Mouse (Mus musculus) C2C12 (cell line): ENCODE measurements around the gene Map2. TPM values are rescaled to one million over a fixed set of nuclear protein-coding genes. Genes with fewer than 3 reads are reported as not detected.

Source experiments
- H3K27me3 ChIP-seq: one replicate; pipeline ENCODE4 v1.6.1; 2011; ENCODE audit not compliant: control insufficient read depth, insufficient read depth, insufficient read length
- H3K36me3 ChIP-seq: one replicate; pipeline ENCODE4 v1.6.1; 2011; ENCODE audit not compliant: control insufficient read depth, insufficient read depth
- H3K4me3 ChIP-seq: one replicate; pipeline ENCODE4 v1.5.1; 2011; ENCODE audit warnings: mild to moderate bottlenecking, control low read depth; ENCODE audit not compliant: poor library complexity, insufficient read depth, severe bottlenecking
- H3K79me2 ChIP-seq: one replicate; pipeline ENCODE4 v1.6.1; 2011; ENCODE audit not compliant: control insufficient read depth, insufficient read depth
- H3K79me3 ChIP-seq: one replicate; pipeline ENCODE4 v1.6.1; 2011; ENCODE audit warnings: low read depth, control low read depth
- H3ac ChIP-seq: one replicate; pipeline ENCODE3; 2011; ENCODE audit warnings: low read depth; ENCODE audit not compliant: control insufficient read depth, insufficient read length
- CEBPB ChIP-seq: IDR thresholded peaks from one replicate; pipeline ENCODE4 v1.6.1; 2011; ENCODE audit warnings: low read depth, mild to moderate bottlenecking, control low read depth, moderate library complexity
- CTCF ChIP-seq: IDR thresholded peaks from one replicate; pipeline ENCODE4 v1.5.1; 2011; ENCODE audit not compliant: control insufficient read depth, insufficient read depth, insufficient read length
- FOSL1 ChIP-seq: IDR thresholded peaks from one replicate; pipeline ENCODE4 v1.8.0; 2011; ENCODE audit warnings: mild to moderate bottlenecking, low read length; ENCODE audit not compliant: poor library complexity, insufficient read depth, severe bottlenecking
- MAX ChIP-seq: IDR thresholded peaks from one replicate; pipeline ENCODE4 v1.6.1; 2011; ENCODE audit warnings: mild to moderate bottlenecking, control low read depth
- MYOD1 ChIP-seq: IDR thresholded peaks from one replicate; pipeline ENCODE4 v1.6.1; 2011; ENCODE audit warnings: low read depth; ENCODE audit not compliant: control insufficient read depth, insufficient read length
- MYOG ChIP-seq: IDR thresholded peaks from one replicate; pipeline ENCODE4 v1.6.1; 2011; ENCODE audit not compliant: control insufficient read depth, insufficient read length; ENCODE audit errors: extremely low read depth
- USF1 ChIP-seq: IDR thresholded peaks from one replicate; pipeline ENCODE4 v1.6.1; 2011; ENCODE audit warnings: low read depth, mild to moderate bottlenecking, control low read depth, moderate library complexity
- polyA plus RNA-seq: library from polyadenylated mRNA; unstranded; fragments of >200 nt; fragmentation: generic; extraction: Trizol; gene quantifications from one replicate; pipeline ENCODE4 v1.2.1, GENCODE M21; 2012; ENCODE audit warnings: missing spikeins

Gene Map2
- polyA plus RNA-seq, 1 experiment = 0.73 TPM

GRCm38 (mm10) chr1:66192891-66193290 lies 17.8 kb downstream of the Map2 start:
- Histone ChIP-seq H3ac (no peak overlapping the region), H3K79me2 (no peaks in the 10 kb centered on the region), H3K36me3 (no peaks in the 10 kb centered on the region), H3K4me3 (no peak overlapping the region), H3K79me3 (no peaks in the 10 kb centered on the region), H3K27me3 (no peaks in the 10 kb centered on the region)
- TF ChIP-seq CEBPB (no peak), FOSL1 (no peak), MAX (no peak), MYOG (no peak), USF1 (no peak), CTCF (no peak), MYOD1 (no peak)

- no peak for TF ChIP-seq MYOG
- no peak for TF ChIP-seq CEBPB
- TF ChIP-seq FOSL1 = no peak
- TF ChIP-seq MYOD1 = no peak
- no peak for TF ChIP-seq MAX
- TF ChIP-seq CTCF = no peak
- no peak for TF ChIP-seq USF1
- Histone ChIP-seq H3ac (no peak overlapping the region), H3K79me2 (no peaks in the 10 kb centered on the region), H3K27me3 (no peaks in the 10 kb centered on the region), H3K79me3 (no peaks in the 10 kb centered on the region), H3K36me3 (no peaks in the 10 kb centered on the region), H3K4me3 (no peak overlapping the region)
Observed at GRCm38 (mm10) chr1:66195040-66195726, 20.1 kb downstream of the Map2 start.

GRCm38 (mm10) chr1:66196240-66196639 lies 21.2 kb downstream of the Map2 start:
- no peaks in the 10 kb centered on the region for H3K27me3 ChIP-seq
- no peak for TF ChIP-seq FOSL1
- H3K79me3 ChIP-seq = no peaks in the 10 kb centered on the region
- no peaks in the 10 kb centered on the region for H3K36me3 ChIP-seq
- H3ac ChIP-seq = no peak overlapping the region
- no peaks in the 10 kb centered on the region for H3K79me2 ChIP-seq
- no peak overlapping the region for H3K4me3 ChIP-seq

- Histone ChIP-seq H3ac (no peak overlapping the region), H3K79me3 (no peaks in the 10 kb centered on the region), H3K27me3 (no peaks in the 10 kb centered on the region), H3K36me3 (no peaks in the 10 kb centered on the region), H3K4me3 (no peak overlapping the region), H3K79me2 (no peaks in the 10 kb centered on the region)
- TF ChIP-seq MYOD1 (no peak), CEBPB (no peak), MYOG (no peak), CTCF (no peak), MAX (no peak)
Observed at GRCm38 (mm10) chr1:66196716-66197115, 21.6 kb downstream of the Map2 start.

GRCm38 (mm10) chr1:66205517-66205916 lies 30.4 kb downstream of the Map2 start:
- no peak for TF ChIP-seq FOSL1
- no peak for TF ChIP-seq MYOD1
- TF ChIP-seq MYOG = no peak
- TF ChIP-seq CTCF = no peak
- no peak for TF ChIP-seq MAX
- no peak for TF ChIP-seq USF1
- TF ChIP-seq CEBPB = no peak
- H3K4me3 ChIP-seq = no peak overlapping the region
- H3K36me3 ChIP-seq = no peaks in the 10 kb centered on the region
- no peaks in the 10 kb centered on the region for H3K79me3 ChIP-seq
- no peaks in the 10 kb centered on the region for H3K27me3 ChIP-seq
- no peak overlapping the region for H3ac ChIP-seq
- H3K79me2 ChIP-seq = no peaks in the 10 kb centered on the region

- H3K79me2 ChIP-seq = no peaks in the 10 kb centered on the region
- no peaks in the 10 kb centered on the region for H3K36me3 ChIP-seq
- TF ChIP-seq MYOG = no peak
- TF ChIP-seq MAX = no peak
- no peak for TF ChIP-seq USF1
- no peaks in the 10 kb centered on the region for H3K79me3 ChIP-seq
- no peaks in the 10 kb centered on the region for H3K27me3 ChIP-seq
- H3ac ChIP-seq = no peak overlapping the region
- H3K4me3 ChIP-seq = no peak overlapping the region
Observed at GRCm38 (mm10) chr1:66206904-66207303, 31.8 kb downstream of the Map2 start.
